Mouse (Mus musculus) embryonic facial prominence, embryonic 13.5 days (tissue): ENCODE data around the gene Dennd4c. TPM values are rescaled to one million over a fixed set of nuclear protein-coding genes. Genes with fewer than 3 reads are reported as not detected.

Source experiments
- ATAC-seq: fragments of 200-750 bp; cut with Nextera tagmentation; 2 replicates; pipeline ENCODE4 v1.8.0; 2017; ENCODE audit warnings: low read depth; ENCODE audit not compliant: insufficient number of reproducible peaks, insufficient read depth, low FRiP score, low TSS enrichment
- H3K27ac ChIP-seq: fragments of 300-500 bp; sonication (generic); 2 replicates; pipeline ENCODE4 v1.5.1; 2015; ENCODE audit warnings: moderate library complexity, mild to moderate bottlenecking, inconsistent platforms
- H3K27me3 ChIP-seq: fragments of 300-500 bp; sonication (generic); 2 replicates; pipeline ENCODE4 v1.6.1; 2015; ENCODE audit warnings: mild to moderate bottlenecking, inconsistent platforms
- H3K36me3 ChIP-seq: fragments of 300-500 bp; sonication (generic); 2 replicates; pipeline ENCODE4 v1.6.1; 2015; ENCODE audit warnings: mild to moderate bottlenecking, inconsistent platforms
- H3K4me1 ChIP-seq: fragments of 300-500 bp; sonication (generic); 2 replicates; pipeline ENCODE4 v1.6.1; 2015; ENCODE audit warnings: inconsistent platforms
- H3K4me2 ChIP-seq: fragments of 300-500 bp; sonication (generic); 2 replicates; pipeline ENCODE4 v1.6.1; 2015; ENCODE audit warnings: moderate library complexity, mild to moderate bottlenecking, inconsistent platforms
- H3K4me3 ChIP-seq: fragments of 300-500 bp; sonication (generic); 2 replicates; pipeline ENCODE4 v1.5.1; 2015; ENCODE audit warnings: mild to moderate bottlenecking, inconsistent platforms
- H3K9ac ChIP-seq: fragments of 300-500 bp; sonication (generic); 2 replicates; pipeline ENCODE4 v1.6.1; 2015; ENCODE audit warnings: mild to moderate bottlenecking, inconsistent platforms
- H3K9me3 ChIP-seq: fragments of 300-500 bp; sonication (generic); 2 replicates; pipeline ENCODE4 v1.6.1; 2016; ENCODE audit warnings: inconsistent platforms
- WGBS: fragments of 180-500 bp; shearing (Covaris S2); methylation state at CpG from one replicate; pipeline ENCODE4 v1.1.7; 2015; ENCODE audit warnings: mixed read lengths; 5-methylcytosine and 5-hydroxymethylcytosine counted together
- polyA plus RNA-seq: library from polyadenylated mRNA; unstranded; fragments of >200 nt; fragmentation: Nextera tagmentation; extraction: Ambion mirVana; gene quantifications from 2 replicates; pipeline ENCODE4 v1.2.1, GENCODE M21; 2015

The Dennd4c gene
- polyA plus RNA-seq, 1 experiment from 2014 or later, result 7.2 TPM

GRCm38 (mm10) chr4:86725175-86725574 is 23.2 kb upstream of the Dennd4c start:
- Histone ChIP-seq H3K4me1 (peaks cover 5% of the 10 kb centered on the region; the same call in 1 of the 2 replicates), H3K36me3 (no peaks in the 10 kb centered on the region), H3K4me2 (no peak overlapping the region), H3K9ac (no peak overlapping the region), H3K4me3 (no peak overlapping the region), H3K27ac (no peak overlapping the region), H3K9me3 (no peaks in the 10 kb centered on the region), H3K27me3 (no peaks in the 10 kb centered on the region)
- WGBS, result 69% methylated on average over 4 of the region's 4 CpGs
- no peak for ATAC-seq

- no peak overlapping the region for H3K27ac ChIP-seq
- WGBS, result 94% methylated on average over 5 of the region's 5 CpGs
- no peak for ATAC-seq
Observed at GRCm38 (mm10) chr4:86726141-86726540, 22.2 kb upstream of the Dennd4c start.

GRCm38 (mm10) chr4:86729829-86730228 is 18.5 kb upstream of the Dennd4c start:
- Histone ChIP-seq H3K4me3 (no peak overlapping the region), H3K4me2 (no peak overlapping the region), H3K27ac (no peak overlapping the region), H3K9ac (no peak overlapping the region), H3K27me3 (no peaks in the 10 kb centered on the region), H3K9me3 (no peaks in the 10 kb centered on the region), H3K4me1 (peaks cover 5% of the 10 kb centered on the region; the same call in 1 of the 2 replicates), H3K36me3 (no peaks in the 10 kb centered on the region)
- 52% methylated on average over 6 of the region's 6 CpGs for WGBS
- no peak for ATAC-seq

More at GRCm38 (mm10) chr4:86726141-86726540, 22.2 kb upstream of the Dennd4c start:
- H3K4me3 ChIP-seq, result no peak overlapping the region
- no peaks in the 10 kb centered on the region for H3K27me3 ChIP-seq
- H3K9ac ChIP-seq, result no peak overlapping the region
- H3K4me1 ChIP-seq, result peaks cover 5% of the 10 kb centered on the region; the same call in 1 of the 2 replicates
- no peak overlapping the region for H3K4me2 ChIP-seq
- no peaks in the 10 kb centered on the region for H3K36me3 ChIP-seq
- no peaks in the 10 kb centered on the region for H3K9me3 ChIP-seq

GRCm38 (mm10) chr4:86734088-86734841 is 14.1 kb upstream of the Dennd4c start:
- no peaks in the 10 kb centered on the region for H3K36me3 ChIP-seq
- no peak overlapping the region for H3K4me2 ChIP-seq
- H3K9ac ChIP-seq, result no peak overlapping the region
- no peaks in the 10 kb centered on the region for H3K9me3 ChIP-seq
- H3K4me3 ChIP-seq, result no peak overlapping the region
- peaks cover 2% of the 10 kb centered on the region; the same call in 1 of the 2 replicates for H3K4me1 ChIP-seq
- no peak for ATAC-seq
- no peaks in the 10 kb centered on the region for H3K27me3 ChIP-seq
- no peak overlapping the region for H3K27ac ChIP-seq
- WGBS, result 84% methylated on average over 19 of the region's 19 CpGs

- Histone ChIP-seq H3K9ac (no peak overlapping the region), H3K27ac (no peak overlapping the region), H3K36me3 (no peaks in the 10 kb centered on the region), H3K27me3 (no peaks in the 10 kb centered on the region), H3K4me2 (no peak overlapping the region), H3K4me1 (no peaks in the 10 kb centered on the region), H3K4me3 (no peak overlapping the region), H3K9me3 (no peaks in the 10 kb centered on the region)
- no peak for ATAC-seq
- WGBS, result 80% methylated on average over 5 of the region's 5 CpGs
Observed at GRCm38 (mm10) chr4:86739308-86739993, 8.9 kb upstream of the Dennd4c start.

- H3K27ac ChIP-seq, result no peak overlapping the region
- H3K4me2 ChIP-seq, result peak overlapping the region; percentile 83
- H3K36me3 ChIP-seq, result no peaks in the 10 kb centered on the region
- 2% methylated on average over 13 of the region's 13 CpGs for WGBS
- H3K9ac ChIP-seq, result peak overlapping the region; percentile 96
- H3K4me1 ChIP-seq, result peaks cover 15% of the 10 kb centered on the region
- no peaks in the 10 kb centered on the region for H3K27me3 ChIP-seq
- no peak for ATAC-seq
- H3K9me3 ChIP-seq, result no peaks in the 10 kb centered on the region
- peak overlapping the region; percentile 99 for H3K4me3 ChIP-seq
Observed at GRCm38 (mm10) chr4:86749361-86749841, 1.0 kb downstream of the Dennd4c start.

- 62% methylated on average over 10 of the region's 10 CpGs for WGBS
- Histone ChIP-seq H3K4me2 (peak overlapping the region; percentile 83), H3K9ac (peak overlapping the region; percentile 49; the same call in 1 of the 2 replicates), H3K36me3 (no peaks in the 10 kb centered on the region), H3K9me3 (no peaks in the 10 kb centered on the region), H3K4me1 (peaks cover 15% of the 10 kb centered on the region), H3K4me3 (peak overlapping the region; percentile 16), H3K27ac (no peak overlapping the region), H3K27me3 (no peaks in the 10 kb centered on the region)
- ATAC-seq, result no peak
Observed at GRCm38 (mm10) chr4:86750346-86750945, 2.1 kb downstream of the Dennd4c start.

GRCm38 (mm10) chr4:86764307-86764706 is 16.0 kb downstream of the Dennd4c start:
- no peaks in the 10 kb centered on the region for H3K9me3 ChIP-seq
- no peak overlapping the region for H3K4me2 ChIP-seq
- no peaks in the 10 kb centered on the region for H3K4me1 ChIP-seq
- peaks cover 8% of the 10 kb centered on the region; the same call in 1 of the 2 replicates for H3K36me3 ChIP-seq
- ATAC-seq, result no peak
- H3K27me3 ChIP-seq, result no peaks in the 10 kb centered on the region
- no peak overlapping the region for H3K27ac ChIP-seq
- H3K4me3 ChIP-seq, result no peak overlapping the region
- H3K9ac ChIP-seq, result no peak overlapping the region

- H3K9ac ChIP-seq, result no peak overlapping the region
- no peaks in the 10 kb centered on the region for H3K27me3 ChIP-seq
- no peak overlapping the region for H3K4me3 ChIP-seq
- H3K36me3 ChIP-seq, result peaks cover 25% of the 10 kb centered on the region
- WGBS, result 85% methylated on average over 9 of the region's 9 CpGs
- no peak for ATAC-seq
- H3K4me2 ChIP-seq, result no peak overlapping the region
- H3K4me1 ChIP-seq, result no peaks in the 10 kb centered on the region
- no peaks in the 10 kb centered on the region for H3K9me3 ChIP-seq
- H3K27ac ChIP-seq, result no peak overlapping the region
Observed at GRCm38 (mm10) chr4:86777587-86777986, 29.2 kb downstream of the Dennd4c start.

GRCm38 (mm10) chr4:86810604-86811003 is 62.2 kb downstream of the Dennd4c start:
- H3K27ac ChIP-seq, result no peak overlapping the region
- H3K9me3 ChIP-seq, result no peaks in the 10 kb centered on the region
- H3K4me2 ChIP-seq, result no peak overlapping the region
- no peaks in the 10 kb centered on the region for H3K27me3 ChIP-seq
- H3K4me1 ChIP-seq, result no peaks in the 10 kb centered on the region
- no peak overlapping the region for H3K9ac ChIP-seq
- no peak for ATAC-seq
- WGBS, result 55% methylated on average over 2 of the region's 2 CpGs
- H3K36me3 ChIP-seq, result peaks cover 24% of the 10 kb centered on the region
- no peak overlapping the region for H3K4me3 ChIP-seq

- H3K36me3 ChIP-seq, result peaks cover 23% of the 10 kb centered on the region
- no peak overlapping the region for H3K4me3 ChIP-seq
- no peaks in the 10 kb centered on the region for H3K9me3 ChIP-seq
- WGBS, result 74% methylated on average over 3 of the region's 3 CpGs
- no peaks in the 10 kb centered on the region for H3K4me1 ChIP-seq
- no peak overlapping the region for H3K27ac ChIP-seq
- no peak for ATAC-seq
- no peak overlapping the region for H3K4me2 ChIP-seq
- no peaks in the 10 kb centered on the region for H3K27me3 ChIP-seq
- H3K9ac ChIP-seq, result no peak overlapping the region
Observed at GRCm38 (mm10) chr4:86814850-86815249, 66.5 kb downstream of the Dennd4c start.
